Mouse (Mus musculus) CH12.LX (cell line): ENCODE data around the gene Abhd12. TPM values are rescaled to one million over a fixed set of nuclear protein-coding genes. Genes with fewer than 3 reads are reported as not detected.

ENCODE experiments used
- DNase-seq: peaks from one replicate; pipeline ENCODE4 v3.0.0-alpha.2; 2013; ENCODE audit errors: extremely low read depth
- H3K27ac ChIP-seq: 2 replicates; pipeline ENCODE4 v1.5.1; 2012; ENCODE audit warnings: low read depth, mild to moderate bottlenecking, control low read depth, moderate library complexity; ENCODE audit not compliant: insufficient read depth
- H3K27me3 ChIP-seq: replicated peaks from 2 replicates; pipeline ENCODE3; 2012; ENCODE audit warnings: inconsistent platforms
- H3K36me3 ChIP-seq, 2 experiments: replicated peaks in 1 of 2; 2 replicates each; pipeline versions ENCODE3 to v1.6.1; 2012; ENCODE audit warnings: inconsistent platforms in 1 of 2, low read length in 1 of 2, mild to moderate bottlenecking in 1 of 2, mixed read lengths in 1 of 2, moderate library complexity in 1 of 2; ENCODE audit not compliant: control insufficient read depth in 1 of 2, insufficient read depth in 1 of 2
- H3K4me1 ChIP-seq, 2 experiments: 2 replicates each; pipeline ENCODE4 v1.6.1; 2012; ENCODE audit warnings: inconsistent platforms in 1 of 2, moderate library complexity in 1 of 2; ENCODE audit not compliant: insufficient read depth in 2 of 2, control insufficient read depth in 1 of 2
- H3K4me2 ChIP-seq: 2 replicates; pipeline ENCODE4 v1.6.1; 2012; ENCODE audit warnings: low read depth, mild to moderate bottlenecking, control low read depth; ENCODE audit not compliant: poor library complexity, insufficient read depth, severe bottlenecking
- H3K4me3 ChIP-seq, 3 experiments: fragments of 150-350 bp in 1 of 3; sonication (generic) in 1 of 3; replicated peaks in 1 of 3; 2 replicates each; pipeline versions ENCODE3 to v1.5.1; 2011 to 2012; ENCODE audit warnings: low read depth in 2 of 3, low read length in 2 of 3, mild to moderate bottlenecking in 2 of 3, moderate library complexity in 2 of 3, control low read depth in 1 of 3, improper control_type of control experiment in 1 of 3, inconsistent platforms in 1 of 3, mixed read lengths in 1 of 3; ENCODE audit not compliant: poor library complexity in 1 of 3
- H3K79me2 ChIP-seq: replicated peaks from 2 replicates; pipeline ENCODE4 v1.6.1; 2012; ENCODE audit warnings: mild to moderate bottlenecking, moderate library complexity; ENCODE audit not compliant: control insufficient read depth, poor library complexity, insufficient read depth, severe bottlenecking; ENCODE audit errors: extremely low read depth
- H3K9ac ChIP-seq: 2 replicates; pipeline ENCODE4 v1.6.1; 2012; ENCODE audit warnings: low read depth, mild to moderate bottlenecking, control low read depth, moderate library complexity; ENCODE audit not compliant: insufficient read depth
- H3K9me3 ChIP-seq: replicated peaks from 2 replicates; pipeline ENCODE3; 2012; ENCODE audit warnings: low read length, inconsistent platforms, mixed read lengths
- BHLHE40 ChIP-seq: IDR thresholded peaks from 2 replicates; pipeline ENCODE4 v1.6.1; 2011; ENCODE audit warnings: mild to moderate bottlenecking, low read depth, low read length, improper control_type of control experiment
- CHD2 ChIP-seq: IDR thresholded peaks from 2 replicates; pipeline ENCODE4 v1.6.1; 2011; ENCODE audit warnings: low read length, improper control_type of control experiment
- GABPA ChIP-seq: IDR thresholded peaks from 2 replicates; pipeline ENCODE4 v1.6.1; 2012; ENCODE audit warnings: low read depth, low read length, improper control_type of control experiment, inconsistent platforms; ENCODE audit not compliant: insufficient replicate concordance
- JUN ChIP-seq: IDR thresholded peaks from 2 replicates; pipeline ENCODE4 v1.6.1; 2011; ENCODE audit warnings: low read depth, mild to moderate bottlenecking, low read length, improper control_type of control experiment, moderate library complexity; ENCODE audit not compliant: insufficient read depth
- KAT2A ChIP-seq: IDR thresholded peaks from 2 replicates; pipeline ENCODE4 v1.6.1; 2012; ENCODE audit warnings: low read length, improper control_type of control experiment, inconsistent platforms; ENCODE audit not compliant: insufficient replicate concordance
- MAZ ChIP-seq: IDR thresholded peaks from 2 replicates; pipeline ENCODE4 v1.6.1; 2012; ENCODE audit warnings: low read depth, mild to moderate bottlenecking, inconsistent platforms, low read length, improper control_type of control experiment, moderate library complexity
- MEF2A ChIP-seq: IDR thresholded peaks from 2 replicates; pipeline ENCODE4 v1.6.1; 2014; ENCODE audit warnings: low read depth, mild to moderate bottlenecking, inconsistent platforms, low read length, improper control_type of control experiment, borderline replicate concordance
- NRF1 ChIP-seq: IDR thresholded peaks from 2 replicates; pipeline ENCODE4 v1.6.1; 2014; ENCODE audit warnings: low read depth, mild to moderate bottlenecking, inconsistent platforms, low read length, improper control_type of control experiment, moderate library complexity
- RAD21 ChIP-seq: IDR thresholded peaks from 2 replicates; pipeline ENCODE4 v1.6.1; 2011; ENCODE audit warnings: low read depth, mild to moderate bottlenecking, low read length, improper control_type of control experiment, moderate library complexity
- TBP ChIP-seq: conservative IDR thresholded peaks from 2 replicates; pipeline ENCODE4 v1.6.1; 2011; ENCODE audit warnings: low read depth, low read length, improper control_type of control experiment
- TCF12 ChIP-seq: IDR thresholded peaks from 2 replicates; pipeline ENCODE4 v1.6.1; 2014; ENCODE audit warnings: low read depth, mild to moderate bottlenecking, inconsistent platforms, low read length, improper control_type of control experiment
- UBTF ChIP-seq: IDR thresholded peaks from 2 replicates; pipeline ENCODE4 v1.6.1; 2012; ENCODE audit warnings: low read depth, mild to moderate bottlenecking, inconsistent platforms, low read length, improper control_type of control experiment, moderate library complexity
- ZC3H11A ChIP-seq: IDR thresholded peaks from 2 replicates; pipeline ENCODE4 v1.6.1; 2012; ENCODE audit warnings: low read depth, mild to moderate bottlenecking, inconsistent platforms, low read length, improper control_type of control experiment
- ZMIZ1 ChIP-seq: IDR thresholded peaks from 2 replicates; pipeline ENCODE4 v1.6.1; 2012; ENCODE audit warnings: low read depth, mild to moderate bottlenecking, inconsistent platforms, low read length, improper control_type of control experiment
- dilution Hi-C: fragments of 300-500 bp; cut with MboI; formaldehyde crosslinking; loops from 2 replicates; pipeline ENCODE4 v1.14.3; 2020; ENCODE audit warnings: low sequenced_read_pairs; ENCODE audit not compliant: extremely low pct_unique_long_range_greater_than_20kb, extremely low pct_ligation_motif_present
- in situ Hi-C: fragments of 300-500 bp; cut with MboI; formaldehyde crosslinking; loops from 3 replicates; pipeline ENCODE4 v1.14.3; 2019; ENCODE audit warnings: low sequenced_read_pairs, low pct_ligation_motif_present, low pct_unique_long_range_greater_than_20kb, mixed read lengths
- polyA plus RNA-seq: library from polyadenylated mRNA; unstranded; fragments of >175 nt; gene quantifications from 2 replicates; pipeline ENCODE4 v1.2.1, GENCODE M21; 2012; ENCODE audit warnings: low read depth; ENCODE audit not compliant: insufficient read length
- total RNA-seq, 2 experiments: library from RNA; depleted of rRNA; stranded (reverse); fragments of 300-350 nt in 1 of 2; fragments of >200 nt in 1 of 2; gene quantifications; 2 replicates each; pipeline ENCODE4 v1.2.3; 2012 to 2014

Abhd12 gene
- total and polyA plus RNA-seq, 3 experiments = 43.6 to 51.5 (median 51.3) TPM

GRCm38 (mm10) chr2:150793320-150793719 lies 111.2 kb downstream of the Abhd12 start:
- H3K4me3 ChIP-seq = no peak overlapping the region
- dilution Hi-C loops = no loop called here
- in situ Hi-C loops = loop anchor here (5.0 kb wide), 1 partner anchor 41 kb away; no protein-coding TSS in a partner anchor
- H3K27ac ChIP-seq = no peak overlapping the region
- peaks cover 3% of the 10 kb centered on the region; the same call in 1 of the 2 replicates for H3K79me2 ChIP-seq
- H3K4me1 ChIP-seq = peaks cover 0 to 12% of the 10 kb centered on the region in 2 experiments; a peak in 2 of 4 replicates
- TF ChIP-seq ZMIZ1 = no peak
- no peaks in the 10 kb centered on the region for H3K27me3 ChIP-seq
- no peaks in the 10 kb centered on the region for H3K9me3 ChIP-seq
- H3K36me3 ChIP-seq = peaks cover 25 to 79% of the 10 kb centered on the region in 2 experiments
- no peak for DNase-seq
- H3K9ac ChIP-seq = no peak overlapping the region
- no peak overlapping the region for H3K4me2 ChIP-seq

- in situ Hi-C loops (no loop called here), dilution Hi-C loops (no loop called here)
- H3K9ac ChIP-seq = no peak overlapping the region
- peaks cover 0 to 26% of the 10 kb centered on the region in 2 experiments; a peak in 2 of 4 replicates for H3K4me1 ChIP-seq
- H3K4me2 ChIP-seq = no peak overlapping the region
- TF ChIP-seq KAT2A = no peak
- no peak for TF ChIP-seq TBP
- no peak for TF ChIP-seq CHD2
- TF ChIP-seq JUN = no peak
- no peak for TF ChIP-seq BHLHE40
- TF ChIP-seq RAD21 = no peak
- TF ChIP-seq GABPA = no peak
- TF ChIP-seq NRF1 = no peak
- no peak for TF ChIP-seq ZC3H11A
- no peak for TF ChIP-seq TCF12
- TF ChIP-seq MEF2A = no peak
- TF ChIP-seq MAZ = no peak
- TF ChIP-seq UBTF = no peak
- H3K27ac ChIP-seq = no peak overlapping the region
- no peak overlapping the region for H3K4me3 ChIP-seq
- H3K9me3 ChIP-seq = no peaks in the 10 kb centered on the region
- no peaks in the 10 kb centered on the region for H3K27me3 ChIP-seq
- H3K36me3 ChIP-seq = peaks cover 13 to 42% of the 10 kb centered on the region in 2 experiments
- no peak for DNase-seq
- H3K79me2 ChIP-seq = peaks cover 7% of the 10 kb centered on the region
Observed at GRCm38 (mm10) chr2:150788768-150789550, 115.6 kb downstream of the Abhd12 start.
